Mouse (Mus musculus) 416B (cell line): ENCODE results near the gene Fam102a.
A peak's percentile ranks its signal among the peaks of the same experiment; 100 is the strongest.
"Not testable (repeated sequence)": the region's sequence is repeated elsewhere in the genome, so short reads cannot be mapped to it uniquely, and the experiment has no call there.

Experiments used
- DNase-seq: peaks from one replicate; pipeline ENCODE4 v3.0.0; 2011; ENCODE audit warnings: low read depth

Fam102a gene

GRCm38 (mm10) chr2:32534733-32535471 is at the start of gene Fam102a:
Gene Fam102a, plus strand, starts transcription at chr2:32535332.
- DNase-seq, result peak; percentile 97

GRCm38 (mm10) chr2:32485751-32486150 is 49.4 kb upstream of the Fam102a start:
- DNase-seq, result no peak

- DNase-seq, result no peak
Measured at GRCm38 (mm10) chr2:32486155-32486554, 49.0 kb upstream of the Fam102a start.

- DNase-seq, result peak; percentile 94
Measured at GRCm38 (mm10) chr2:32487124-32487623, 48.0 kb upstream of the Fam102a start.

GRCm38 (mm10) chr2:32488679-32489078 is 46.5 kb upstream of the Fam102a start:
- DNase-seq, result peak; percentile 94

- not testable (repeated sequence) for DNase-seq
Measured at GRCm38 (mm10) chr2:32490730-32491129, 44.4 kb upstream of the Fam102a start.

- no peak for DNase-seq
Measured at GRCm38 (mm10) chr2:32492661-32493060, 42.5 kb upstream of the Fam102a start.

- DNase-seq, result peak; percentile 46
Measured at GRCm38 (mm10) chr2:32493301-32493701, 41.8 kb upstream of the Fam102a start.

- peak; percentile 45 for DNase-seq
Measured at GRCm38 (mm10) chr2:32494522-32494921, 40.6 kb upstream of the Fam102a start.

- DNase-seq, result peak; percentile 99
Measured at GRCm38 (mm10) chr2:32495185-32495726, 39.9 kb upstream of the Fam102a start.

- DNase-seq, result peak; percentile 72
Measured at GRCm38 (mm10) chr2:32496190-32496589, 38.9 kb upstream of the Fam102a start.

- DNase-seq, result peak; percentile 44
Measured at GRCm38 (mm10) chr2:32499365-32499764, 35.8 kb upstream of the Fam102a start.

- no peak for DNase-seq
Measured at GRCm38 (mm10) chr2:32500461-32500860, 34.7 kb upstream of the Fam102a start.

GRCm38 (mm10) chr2:32501754-32502324 is 33.3 kb upstream of the Fam102a start:
- no peak for DNase-seq

- DNase-seq, result peak; percentile 77
Measured at GRCm38 (mm10) chr2:32502843-32503242, 32.3 kb upstream of the Fam102a start.

- peak; percentile 49 for DNase-seq
Measured at GRCm38 (mm10) chr2:32503588-32503987, 31.5 kb upstream of the Fam102a start.

GRCm38 (mm10) chr2:32505536-32505935 is 29.6 kb upstream of the Fam102a start:
- DNase-seq, result no peak

- no peak for DNase-seq
Measured at GRCm38 (mm10) chr2:32506673-32507668, 28.2 kb upstream of the Fam102a start.

- DNase-seq, result no peak
Measured at GRCm38 (mm10) chr2:32507906-32508305, 27.2 kb upstream of the Fam102a start.

GRCm38 (mm10) chr2:32509287-32509686 is 25.8 kb upstream of the Fam102a start:
- peak; percentile 83 for DNase-seq

GRCm38 (mm10) chr2:32509896-32510295 is 25.2 kb upstream of the Fam102a start:
- peak; percentile 67 for DNase-seq

GRCm38 (mm10) chr2:32512592-32512991 is 22.5 kb upstream of the Fam102a start:
- DNase-seq, result no peak
